Mouse (Mus musculus): ENCODE measurements around the gene Usp20. TPM values are rescaled to one million over a fixed set of nuclear protein-coding genes. Genes with fewer than 3 reads are reported as not detected.

The Usp20 gene
- polyA plus RNA-seq, 1 experiment from 2014 or later: 11.5 TPM

- H3K36me3 ChIP-seq (ENCODE audit: control insufficient read depth, insufficient read depth, low read length): peaks cover 28% of the 10 kb centered on the region
Observed at GRCm38 (mm10) chr2:31040487-31040886, 58.4 kb downstream of the Usp20 start.

GRCm38 (mm10) chr2:31041386-31041785 is 59.3 kb downstream of the Usp20 start:
- no peaks in the 10 kb centered on the region for H3K27me3 ChIP-seq (replicated peaks; ENCODE audit: control insufficient read depth, insufficient read depth, low read length)
- no peaks in the 10 kb centered on the region for H3K4me1 ChIP-seq (replicated peaks; ENCODE audit: control insufficient read depth, insufficient read depth, low read length)
- ATAC-seq (replicated peaks; ENCODE audit: low FRiP score) (no peak), DNase-seq (ENCODE audit: low spot score) (no peak)
- no peak overlapping the region for H3K27ac ChIP-seq (ENCODE audit: low read depth, low read length)
- H3K4me3 ChIP-seq (ENCODE audit: low read depth, low read length): no peak overlapping the region
- 90% methylated on average over 6 of the region's 6 CpGs for WGBS
- peaks cover 22% of the 10 kb centered on the region for H3K36me3 ChIP-seq (ENCODE audit: control insufficient read depth, insufficient read depth, low read length)
- peaks cover 2% of the 10 kb centered on the region; the same call in 1 of the 2 replicates for H3K9me3 ChIP-seq (ENCODE audit: control insufficient read depth, low read length)
- H3K4me2 ChIP-seq: no peak overlapping the region
- H3K9ac ChIP-seq (ENCODE audit: low read depth, low read length): no peak overlapping the region

More at GRCm38 (mm10) chr2:31040487-31040886, 58.4 kb downstream of the Usp20 start:
- DNase-seq (ENCODE audit: low spot score): no peak
- no peak for ATAC-seq (replicated peaks; ENCODE audit: low FRiP score)
- no peaks in the 10 kb centered on the region for H3K27me3 ChIP-seq (replicated peaks; ENCODE audit: control insufficient read depth, insufficient read depth, low read length)
- H3K27ac ChIP-seq (ENCODE audit: low read depth, low read length): no peak overlapping the region
- 91% methylated on average over 3 of the region's 3 CpGs for WGBS
- H3K9me3 ChIP-seq (ENCODE audit: control insufficient read depth, low read length): peaks cover 2% of the 10 kb centered on the region; the same call in 1 of the 2 replicates
- no peak overlapping the region for H3K4me2 ChIP-seq
- H3K4me1 ChIP-seq (replicated peaks; ENCODE audit: control insufficient read depth, insufficient read depth, low read length): no peaks in the 10 kb centered on the region
- H3K4me3 ChIP-seq (ENCODE audit: low read depth, low read length): no peak overlapping the region
- H3K9ac ChIP-seq (ENCODE audit: low read depth, low read length): no peak overlapping the region

- ATAC-seq (replicated peaks; ENCODE audit: low FRiP score) (no peak), DNase-seq (ENCODE audit: low spot score) (no peak)
- no peak overlapping the region for H3K4me3 ChIP-seq (ENCODE audit: low read depth, low read length)
- H3K4me2 ChIP-seq: no peak overlapping the region
- H3K36me3 ChIP-seq (ENCODE audit: control insufficient read depth, insufficient read depth, low read length): peaks cover 19% of the 10 kb centered on the region
- H3K9ac ChIP-seq (ENCODE audit: low read depth, low read length): no peak overlapping the region
- peaks cover 2% of the 10 kb centered on the region; the same call in 1 of the 2 replicates for H3K9me3 ChIP-seq (ENCODE audit: control insufficient read depth, low read length)
- H3K4me1 ChIP-seq (replicated peaks; ENCODE audit: control insufficient read depth, insufficient read depth, low read length): peaks cover 3% of the 10 kb centered on the region; the same call in 1 of the 2 replicates
- 83% methylated on average over 6 of the region's 6 CpGs for WGBS
- no peak overlapping the region for H3K27ac ChIP-seq (ENCODE audit: low read depth, low read length)
- no peaks in the 10 kb centered on the region for H3K27me3 ChIP-seq (replicated peaks; ENCODE audit: control insufficient read depth, insufficient read depth, low read length)
Observed at GRCm38 (mm10) chr2:31042881-31043280, 60.8 kb downstream of the Usp20 start.

- Histone ChIP-seq H3K4me2 (no peak overlapping the region), H3K4me1 (replicated peaks; ENCODE audit: control insufficient read depth, insufficient read depth, low read length) (peaks cover 11% of the 10 kb centered on the region; the same call in 1 of the 2 replicates), H3K36me3 (ENCODE audit: control insufficient read depth, insufficient read depth, low read length) (peaks cover 17% of the 10 kb centered on the region), H3K27ac (ENCODE audit: low read depth, low read length) (no peak overlapping the region), H3K27me3 (replicated peaks; ENCODE audit: control insufficient read depth, insufficient read depth, low read length) (no peaks in the 10 kb centered on the region), H3K9me3 (ENCODE audit: control insufficient read depth, low read length) (peaks cover 2% of the 10 kb centered on the region; the same call in 1 of the 2 replicates), H3K9ac (ENCODE audit: low read depth, low read length) (no peak overlapping the region), H3K4me3 (ENCODE audit: low read depth, low read length) (no peak overlapping the region)
- 89% methylated on average over 1 of the region's 1 CpGs for WGBS
- ATAC-seq (replicated peaks; ENCODE audit: low FRiP score) (no peak), DNase-seq (ENCODE audit: low spot score) (no peak)
Observed at GRCm38 (mm10) chr2:31043856-31044255, 61.8 kb downstream of the Usp20 start.

DNA sequence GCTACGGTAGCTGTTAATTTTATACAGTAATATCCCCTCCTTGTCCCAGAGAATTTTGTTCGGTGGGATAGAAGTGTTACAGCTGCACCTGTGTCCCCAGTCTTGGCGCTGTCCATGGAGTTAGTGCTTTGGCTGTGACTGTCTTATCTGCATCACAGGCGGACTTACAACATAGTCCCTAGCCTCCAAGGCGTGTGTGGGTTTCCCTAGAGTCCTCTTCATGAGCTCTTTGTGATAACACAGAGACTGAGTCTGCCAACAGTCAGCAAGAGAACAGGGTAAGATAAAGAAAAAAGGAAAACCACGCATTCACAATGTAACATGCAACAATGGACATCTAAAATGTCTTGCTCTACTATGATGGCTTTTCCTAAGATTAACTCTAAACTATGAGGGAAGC is 66.0 kb downstream of the Usp20 start:
- Histone ChIP-seq H3K27ac (ENCODE audit: low read depth, low read length) (no peak overlapping the region), H3K36me3 (ENCODE audit: control insufficient read depth, insufficient read depth, low read length) (peaks cover 10% of the 10 kb centered on the region), H3K27me3 (replicated peaks; ENCODE audit: control insufficient read depth, insufficient read depth, low read length) (no peaks in the 10 kb centered on the region), H3K9ac (ENCODE audit: low read depth, low read length) (no peak overlapping the region), H3K4me2 (no peak overlapping the region), H3K4me3 (ENCODE audit: low read depth, low read length) (no peak overlapping the region), H3K9me3 (ENCODE audit: control insufficient read depth, low read length) (no peaks in the 10 kb centered on the region), H3K4me1 (replicated peaks; ENCODE audit: control insufficient read depth, insufficient read depth, low read length) (peaks cover 14% of the 10 kb centered on the region; the same call in 1 of the 2 replicates)
- WGBS: 57% methylated on average over 6 of the region's 6 CpGs
- ATAC-seq (replicated peaks; ENCODE audit: low FRiP score) (peak; percentile 68), DNase-seq (ENCODE audit: low spot score) (no peak)

- DNase-seq (ENCODE audit: low spot score) (no peak), ATAC-seq (replicated peaks; ENCODE audit: low FRiP score) (no peak)
- no peak overlapping the region for H3K4me3 ChIP-seq (ENCODE audit: low read depth, low read length)
- H3K36me3 ChIP-seq (ENCODE audit: control insufficient read depth, insufficient read depth, low read length): peaks cover 29% of the 10 kb centered on the region; the same call in 1 of the 2 replicates
- H3K4me2 ChIP-seq: no peak overlapping the region
- no peaks in the 10 kb centered on the region for H3K27me3 ChIP-seq (replicated peaks; ENCODE audit: control insufficient read depth, insufficient read depth, low read length)
- no peaks in the 10 kb centered on the region for H3K9me3 ChIP-seq (ENCODE audit: control insufficient read depth, low read length)
- peaks cover 14% of the 10 kb centered on the region; the same call in 1 of the 2 replicates for H3K4me1 ChIP-seq (replicated peaks; ENCODE audit: control insufficient read depth, insufficient read depth, low read length)
- no peak overlapping the region for H3K9ac ChIP-seq (ENCODE audit: low read depth, low read length)
- H3K27ac ChIP-seq (ENCODE audit: low read depth, low read length): no peak overlapping the region
- 82% methylated on average over 10 of the region's 10 CpGs for WGBS
Observed at GRCm38 (mm10) chr2:31052441-31052840, 70.4 kb downstream of the Usp20 start.

DNA sequence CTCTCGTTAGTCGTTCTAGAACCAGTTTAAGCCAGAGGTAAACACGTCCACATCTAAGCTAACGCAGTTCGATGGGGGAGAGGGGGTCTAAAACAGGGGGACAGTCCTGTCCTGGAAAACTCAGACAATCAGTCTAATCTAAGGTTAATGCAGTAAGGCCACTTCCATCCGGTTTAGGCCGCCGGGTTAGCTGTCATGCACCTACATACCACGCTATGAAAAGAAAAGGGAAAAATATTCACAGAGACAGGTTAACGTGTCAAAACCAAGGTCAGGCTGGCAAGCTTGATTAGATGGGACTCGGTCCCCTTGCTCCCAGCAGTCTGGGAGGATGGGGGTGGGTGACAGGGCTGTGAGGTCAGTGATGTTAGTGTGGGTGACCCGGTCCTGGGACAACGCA is 71.3 kb downstream of the Usp20 start:
- Histone ChIP-seq H3K4me3 (ENCODE audit: low read depth, low read length) (no peak overlapping the region), H3K36me3 (ENCODE audit: control insufficient read depth, insufficient read depth, low read length) (peaks cover 29% of the 10 kb centered on the region; the same call in 1 of the 2 replicates), H3K27me3 (replicated peaks; ENCODE audit: control insufficient read depth, insufficient read depth, low read length) (no peaks in the 10 kb centered on the region), H3K4me2 (no peak overlapping the region), H3K27ac (ENCODE audit: low read depth, low read length) (no peak overlapping the region), H3K4me1 (replicated peaks; ENCODE audit: control insufficient read depth, insufficient read depth, low read length) (peaks cover 8% of the 10 kb centered on the region; the same call in 1 of the 2 replicates), H3K9me3 (ENCODE audit: control insufficient read depth, low read length) (no peaks in the 10 kb centered on the region), H3K9ac (ENCODE audit: low read depth, low read length) (no peak overlapping the region)
- DNase-seq (ENCODE audit: low spot score) (no peak), ATAC-seq (replicated peaks; ENCODE audit: low FRiP score) (no peak)
- 90% methylated on average over 13 of the region's 13 CpGs for WGBS

- 87% methylated on average over 11 of the region's 11 CpGs for WGBS
- Histone ChIP-seq H3K9ac (ENCODE audit: low read depth, low read length) (no peak overlapping the region), H3K4me2 (no peak overlapping the region), H3K4me1 (replicated peaks; ENCODE audit: control insufficient read depth, insufficient read depth, low read length) (peaks cover 3% of the 10 kb centered on the region; the same call in 1 of the 2 replicates), H3K4me3 (ENCODE audit: low read depth, low read length) (no peak overlapping the region), H3K36me3 (ENCODE audit: control insufficient read depth, insufficient read depth, low read length) (peaks cover 29% of the 10 kb centered on the region; the same call in 1 of the 2 replicates), H3K27me3 (replicated peaks; ENCODE audit: control insufficient read depth, insufficient read depth, low read length) (no peaks in the 10 kb centered on the region), H3K9me3 (ENCODE audit: control insufficient read depth, low read length) (no peaks in the 10 kb centered on the region), H3K27ac (ENCODE audit: low read depth, low read length) (no peak overlapping the region)
- ATAC-seq (replicated peaks; ENCODE audit: low FRiP score) (no peak), DNase-seq (ENCODE audit: low spot score) (no peak)
Observed at GRCm38 (mm10) chr2:31053851-31054340, 71.8 kb downstream of the Usp20 start.

- ATAC-seq (replicated peaks; ENCODE audit: low FRiP score) (no peak), DNase-seq (ENCODE audit: low spot score) (no peak)
- no peaks in the 10 kb centered on the region for H3K27me3 ChIP-seq (replicated peaks; ENCODE audit: control insufficient read depth, insufficient read depth, low read length)
- WGBS: 91% methylated on average over 3 of the region's 3 CpGs
- no peaks in the 10 kb centered on the region for H3K9me3 ChIP-seq (ENCODE audit: control insufficient read depth, low read length)
- H3K4me2 ChIP-seq: no peak overlapping the region
- H3K9ac ChIP-seq (ENCODE audit: low read depth, low read length): no peak overlapping the region
- no peak overlapping the region for H3K4me3 ChIP-seq (ENCODE audit: low read depth, low read length)
- H3K36me3 ChIP-seq (ENCODE audit: control insufficient read depth, insufficient read depth, low read length): peaks cover 29% of the 10 kb centered on the region; the same call in 1 of the 2 replicates
- no peak overlapping the region for H3K27ac ChIP-seq (ENCODE audit: low read depth, low read length)
- peaks cover 7% of the 10 kb centered on the region for H3K4me1 ChIP-seq (replicated peaks; ENCODE audit: control insufficient read depth, insufficient read depth, low read length)
Observed at GRCm38 (mm10) chr2:31056070-31056469, 74.0 kb downstream of the Usp20 start.
